Mouse (Mus musculus) hindbrain, embryonic 12.5 days (tissue): Measurements from ENCODE around the gene Tmem28. TPM values are rescaled to one million over a fixed set of nuclear protein-coding genes. Genes with fewer than 3 reads are reported as not detected.
A peak's percentile ranks its signal among the peaks of the same experiment; 100 is the strongest.

ENCODE experiments used
- ATAC-seq: fragments of 200-750 bp; cut with Nextera tagmentation; 2 replicates; pipeline ENCODE4 v1.8.0; 2017; ENCODE audit warnings: moderate TSS enrichment; ENCODE audit not compliant: low FRiP score
- H3K27ac ChIP-seq: fragments of 300-500 bp; sonication (generic); 2 replicates; pipeline ENCODE4 v1.5.1; 2016; ENCODE audit warnings: mild to moderate bottlenecking
- H3K27me3 ChIP-seq: fragments of 300-500 bp; sonication (generic); 2 replicates; pipeline ENCODE4 v1.6.1; 2016; ENCODE audit warnings: mild to moderate bottlenecking
- H3K36me3 ChIP-seq: fragments of 300-500 bp; sonication (generic); 2 replicates; pipeline ENCODE4 v1.6.1; 2016; ENCODE audit warnings: mild to moderate bottlenecking
- H3K4me1 ChIP-seq: fragments of 300-500 bp; sonication (generic); 2 replicates; pipeline ENCODE4 v1.6.1; 2016
- H3K4me2 ChIP-seq: fragments of 300-500 bp; sonication (generic); replicated peaks from 2 replicates; pipeline ENCODE4 v1.6.1; 2016; ENCODE audit warnings: mild to moderate bottlenecking
- H3K4me3 ChIP-seq: fragments of 300-500 bp; sonication (generic); 2 replicates; pipeline ENCODE4 v1.5.1; 2016; ENCODE audit warnings: mild to moderate bottlenecking
- H3K9ac ChIP-seq: fragments of 300-500 bp; sonication (generic); 2 replicates; pipeline ENCODE4 v1.6.1; 2016; ENCODE audit warnings: mild to moderate bottlenecking, moderate library complexity
- H3K9me3 ChIP-seq: fragments of 300-500 bp; sonication (generic); replicated peaks from 2 replicates; pipeline ENCODE4 v1.6.1; 2016; ENCODE audit warnings: mild to moderate bottlenecking
- WGBS: fragments of 180-500 bp; shearing (Covaris S2); methylation state at CpG from one replicate; pipeline ENCODE4 v1.1.7; 2016; 5-methylcytosine and 5-hydroxymethylcytosine counted together
- polyA plus RNA-seq: library from polyadenylated mRNA; unstranded; fragments of >200 nt; fragmentation: Nextera tagmentation; extraction: Ambion mirVana; gene quantifications from 2 replicates; pipeline ENCODE4 v1.2.1, GENCODE M21; 2016

Tmem28 gene
- 0.65 and 1.0 TPM in 2 replicates for polyA plus RNA-seq

DNA sequence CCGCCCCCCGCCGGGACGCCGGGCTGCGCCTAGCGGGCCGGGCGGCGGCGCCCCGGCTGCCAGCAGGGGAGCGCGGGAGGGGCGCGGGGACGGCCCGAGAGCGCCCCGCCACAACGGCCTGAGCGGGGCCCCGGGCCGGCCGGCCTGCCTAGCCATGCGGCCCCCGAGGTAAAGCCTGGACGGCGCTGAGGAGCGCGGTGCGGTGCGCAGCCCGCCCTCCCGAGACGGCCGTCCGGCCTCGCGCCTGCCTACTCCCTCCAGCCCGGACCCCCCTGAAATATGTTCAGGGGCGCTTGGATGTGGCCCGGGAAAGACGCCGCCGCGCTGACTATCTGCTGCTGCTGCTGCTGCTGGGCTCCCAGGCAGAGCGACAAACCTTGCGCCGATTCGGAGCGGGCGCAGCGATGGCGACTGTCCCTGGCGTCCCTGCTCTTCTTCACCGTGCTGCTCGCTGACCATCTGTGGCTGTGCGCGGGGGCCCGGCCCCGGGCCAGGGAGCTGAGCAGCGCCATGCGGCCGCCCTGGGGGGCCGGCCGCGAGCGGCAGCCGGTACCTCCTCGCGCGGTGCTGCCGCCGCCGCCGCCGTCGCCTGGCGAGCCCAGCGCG is at the start of gene Tmem28:
Gene Tmem28 (plus strand): TSS at position 232 of the 606 bp plus-strand sequence.
- peaks cover 33% of the 10 kb centered on the region for H3K27me3 ChIP-seq
- H3K9me3 ChIP-seq = no peaks in the 10 kb centered on the region
- H3K36me3 ChIP-seq = no peaks in the 10 kb centered on the region
- peak within 1 kb of the TSS; percentile 64 for H3K9ac ChIP-seq
- peak within 1 kb of the TSS; percentile 63 for H3K4me3 ChIP-seq
- H3K4me2 ChIP-seq = peak within 1 kb of the TSS; percentile 59
- H3K4me1 ChIP-seq = peaks cover 3% of the 10 kb centered on the region; the same call in 1 of the 2 replicates
- peak; percentile 38 for ATAC-seq
- peak within 1 kb of the TSS; percentile 76 for H3K27ac ChIP-seq
- WGBS = 17% methylated on average over 24 of the region's 82 CpGs

DNA sequence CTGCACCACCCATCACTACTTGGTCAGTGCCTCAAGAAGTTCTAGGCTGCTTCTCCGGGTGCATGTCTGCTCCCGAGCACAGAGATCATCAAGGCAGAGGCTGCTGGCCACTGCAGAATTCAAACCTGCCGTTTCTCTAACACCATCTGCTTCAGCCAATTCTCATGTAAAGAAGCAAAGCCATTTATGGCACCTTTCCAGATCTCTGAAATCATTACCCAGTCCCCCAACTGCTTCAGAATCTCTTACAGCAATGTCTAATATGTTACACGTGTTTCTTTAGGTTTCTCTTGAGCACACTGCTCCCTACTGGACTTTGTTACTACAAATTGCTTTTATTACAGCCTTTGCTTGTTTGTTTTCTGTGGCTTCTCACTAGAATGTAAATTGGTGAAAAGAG is 40.5 kb upstream of the Tmem28 start:
- Histone ChIP-seq H3K4me1 (no peaks in the 10 kb centered on the region), H3K9ac (no peak overlapping the region), H3K9me3 (no peaks in the 10 kb centered on the region), H3K4me3 (no peak overlapping the region), H3K36me3 (no peaks in the 10 kb centered on the region), H3K27ac (no peak overlapping the region), H3K4me2 (no peak overlapping the region), H3K27me3 (peaks cover 15% of the 10 kb centered on the region; the same call in 1 of the 2 replicates)
- ATAC-seq = no peak
- WGBS = 72% methylated on average over 4 of the region's 4 CpGs

DNA sequence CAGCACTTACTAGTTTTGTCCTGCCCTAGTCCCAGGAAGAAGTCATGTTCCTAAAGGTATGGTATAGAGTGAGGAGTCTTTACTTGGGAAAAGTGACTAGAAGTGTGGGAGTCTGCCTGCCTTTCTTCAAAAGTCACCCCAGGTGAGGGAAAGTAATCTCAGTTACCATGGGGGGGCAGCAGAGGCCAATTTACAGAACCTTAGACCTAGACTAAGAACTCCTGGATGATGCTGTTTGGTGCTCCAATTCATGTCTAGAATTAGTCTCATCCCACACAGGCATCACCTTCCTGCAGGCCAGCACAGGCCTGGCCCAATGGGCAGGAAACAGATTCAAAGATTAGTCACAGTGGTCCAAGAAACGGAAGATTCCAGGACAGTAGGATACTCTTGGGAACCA is 12.4 kb upstream of the Tmem28 start:
- H3K36me3 ChIP-seq = no peaks in the 10 kb centered on the region
- H3K9me3 ChIP-seq = no peaks in the 10 kb centered on the region
- H3K4me1 ChIP-seq = no peaks in the 10 kb centered on the region
- no peak overlapping the region for H3K9ac ChIP-seq
- H3K4me3 ChIP-seq = no peak overlapping the region
- H3K27me3 ChIP-seq = no peaks in the 10 kb centered on the region; the same call in 1 of the 2 replicates
- WGBS = 53% methylated on average over 1 of the region's 1 CpGs
- no peak for ATAC-seq
- H3K27ac ChIP-seq = no peak overlapping the region
- no peak overlapping the region for H3K4me2 ChIP-seq

DNA sequence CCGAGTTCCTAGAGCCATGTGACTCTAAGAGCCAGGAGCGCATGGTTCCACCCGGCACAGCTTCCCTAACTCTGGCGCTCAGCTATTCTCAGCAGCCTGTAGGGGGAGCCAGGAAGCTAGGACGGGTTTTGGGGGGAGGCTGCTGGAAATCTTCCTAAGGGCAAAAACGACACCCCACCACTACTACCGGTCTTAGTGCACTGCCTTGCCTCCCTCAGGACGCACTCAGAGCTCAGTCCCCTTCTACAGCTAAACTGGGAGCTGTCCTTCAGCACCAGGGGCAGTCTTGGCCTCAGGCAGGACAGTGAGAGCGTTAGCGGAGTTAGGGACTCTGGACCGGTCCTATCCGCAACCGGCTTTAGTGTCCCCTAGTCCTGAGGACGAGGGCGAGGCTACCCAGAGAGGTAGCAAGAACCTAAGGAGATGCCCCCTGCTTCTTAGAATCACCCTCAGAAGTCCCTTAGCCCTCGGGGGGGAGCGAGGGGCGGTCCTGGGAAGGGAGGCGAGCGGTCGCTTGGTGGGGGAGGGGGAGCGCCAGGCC is 1.4 kb upstream of the Tmem28 start:
- H3K4me2 ChIP-seq = peak overlapping the region; percentile 59
- H3K36me3 ChIP-seq = no peaks in the 10 kb centered on the region
- peaks cover 31% of the 10 kb centered on the region for H3K27me3 ChIP-seq
- peaks cover 3% of the 10 kb centered on the region; the same call in 1 of the 2 replicates for H3K4me1 ChIP-seq
- 0 out of 2 replicates have a peak overlapping the region, but pooled peaks have one; percentile 18 for H3K9ac ChIP-seq
- ATAC-seq = peak; percentile 79
- H3K4me3 ChIP-seq = peak overlapping the region; percentile 63
- WGBS = 26% methylated on average over 22 of the region's 22 CpGs
- H3K27ac ChIP-seq = peak overlapping the region; percentile 76
- H3K9me3 ChIP-seq = no peaks in the 10 kb centered on the region

DNA sequence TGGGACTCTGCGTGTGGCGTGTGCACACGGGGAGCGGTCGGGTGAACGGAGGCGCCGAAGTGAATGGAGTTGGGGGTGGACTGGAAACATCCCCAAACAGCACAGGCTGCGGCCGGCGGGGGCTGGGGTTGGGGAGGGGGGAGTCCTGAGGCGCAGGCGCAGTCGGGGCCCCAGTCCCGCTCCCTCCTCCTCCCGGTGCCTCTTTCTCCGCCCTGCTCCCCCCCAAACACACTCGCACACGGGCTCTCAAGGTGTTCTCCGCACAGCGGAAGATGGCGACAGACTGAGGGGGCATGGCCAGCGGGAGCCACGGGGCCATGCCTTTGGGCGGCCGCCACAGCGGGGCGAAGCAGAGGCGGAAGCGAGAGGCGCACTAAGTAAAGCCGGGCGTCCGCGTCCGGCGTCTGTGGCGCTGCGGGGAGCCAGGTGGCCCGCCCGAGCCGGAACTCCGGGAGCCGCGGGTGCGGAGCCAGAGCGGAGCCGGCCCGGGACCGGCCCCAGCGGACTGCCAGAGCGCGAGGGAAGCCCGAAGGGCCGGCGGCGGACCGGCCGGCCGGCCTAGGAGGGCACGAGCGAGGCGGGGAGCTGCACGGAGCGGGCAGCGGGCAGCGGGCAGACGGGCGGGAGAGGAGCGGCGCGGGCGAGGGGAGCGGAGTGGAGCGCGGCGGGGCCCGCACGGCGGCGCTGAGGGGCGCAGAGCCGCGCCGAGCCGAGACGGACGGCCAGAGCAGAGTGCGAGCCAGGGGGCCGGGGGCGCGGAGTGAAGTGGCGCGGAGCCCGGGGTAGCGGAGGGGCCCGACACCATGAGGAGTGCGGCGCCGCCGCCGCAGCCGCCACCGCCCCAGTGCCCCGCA is 658 bp upstream of the Tmem28 start:
- WGBS = 22% methylated on average over 62 of the region's 105 CpGs
- H3K36me3 ChIP-seq = no peaks in the 10 kb centered on the region
- peak overlapping the region; percentile 59 for H3K4me2 ChIP-seq
- no peaks in the 10 kb centered on the region for H3K9me3 ChIP-seq
- H3K27me3 ChIP-seq = peaks cover 31% of the 10 kb centered on the region
- peak; percentile 86 for ATAC-seq
- H3K27ac ChIP-seq = peak overlapping the region; percentile 76
- H3K9ac ChIP-seq = peak overlapping the region; percentile 64
- H3K4me3 ChIP-seq = peak overlapping the region; percentile 63
- peaks cover 3% of the 10 kb centered on the region; the same call in 1 of the 2 replicates for H3K4me1 ChIP-seq

DNA sequence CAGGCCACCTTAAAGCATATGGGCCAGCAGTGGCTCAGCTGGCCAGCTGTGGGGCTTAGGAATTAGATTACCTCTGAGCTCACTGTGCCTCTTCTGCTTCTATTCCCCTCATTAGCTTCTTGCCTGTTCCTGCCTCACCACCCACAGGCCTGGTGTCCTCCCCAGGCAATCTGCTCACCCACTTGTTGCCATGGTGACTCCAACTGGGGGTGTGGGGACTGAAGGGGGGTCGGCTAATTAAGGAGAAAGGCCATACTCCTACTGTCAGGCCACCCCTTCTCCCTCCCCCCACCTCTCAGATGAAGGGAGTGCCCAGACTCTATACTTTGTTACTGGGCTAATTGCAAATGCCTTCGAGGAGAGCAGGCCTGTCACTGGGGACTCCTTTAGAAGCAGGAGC is 21.3 kb downstream of the Tmem28 start:
- Histone ChIP-seq H3K4me2 (no peak overlapping the region), H3K9ac (no peak overlapping the region), H3K9me3 (no peaks in the 10 kb centered on the region), H3K27ac (no peak overlapping the region), H3K36me3 (no peaks in the 10 kb centered on the region), H3K27me3 (peaks cover 21% of the 10 kb centered on the region), H3K4me3 (no peak overlapping the region), H3K4me1 (peaks cover 3% of the 10 kb centered on the region; the same call in 1 of the 2 replicates)
- peak; percentile 35; the same call in 1 of the 2 replicates for ATAC-seq
- WGBS = 16% methylated on average over 2 of the region's 2 CpGs

DNA sequence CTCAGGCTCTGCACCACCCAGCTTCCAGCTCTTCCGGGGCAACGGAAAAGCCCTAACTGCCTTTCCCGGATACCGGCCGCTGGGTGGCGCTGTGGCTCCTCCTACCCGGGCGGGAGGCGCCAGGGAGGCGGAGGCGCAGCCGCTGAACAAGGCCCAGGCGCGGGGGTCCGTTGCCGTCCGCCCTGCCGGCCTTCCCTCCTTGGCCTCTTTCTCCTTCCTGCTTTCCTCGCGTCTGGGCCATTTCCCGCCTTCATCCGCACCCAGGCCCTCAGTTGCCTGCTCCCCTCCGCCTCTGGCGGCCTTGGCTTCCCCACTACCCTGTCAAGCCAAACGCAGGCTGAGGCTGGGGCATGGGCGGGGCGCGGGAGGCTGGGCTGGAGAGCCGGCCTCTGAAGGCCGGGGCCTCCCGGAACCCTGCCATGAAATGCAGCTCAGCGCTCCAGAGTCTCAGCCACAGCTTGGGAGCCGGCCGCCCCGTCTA is 32.5 kb downstream of the Tmem28 start:
- peak; percentile 89 for ATAC-seq
- Histone ChIP-seq H3K36me3 (no peaks in the 10 kb centered on the region), H3K9ac (peak overlapping the region; percentile 47; the same call in 1 of the 2 replicates), H3K4me3 (peak overlapping the region; percentile 30), H3K9me3 (no peaks in the 10 kb centered on the region), H3K27ac (no peak overlapping the region; the same call in 1 of the 2 replicates), H3K27me3 (peaks cover 34% of the 10 kb centered on the region), H3K4me1 (no peaks in the 10 kb centered on the region), H3K4me2 (peak overlapping the region; percentile 48)
- WGBS = 13% methylated on average over 29 of the region's 35 CpGs

DNA sequence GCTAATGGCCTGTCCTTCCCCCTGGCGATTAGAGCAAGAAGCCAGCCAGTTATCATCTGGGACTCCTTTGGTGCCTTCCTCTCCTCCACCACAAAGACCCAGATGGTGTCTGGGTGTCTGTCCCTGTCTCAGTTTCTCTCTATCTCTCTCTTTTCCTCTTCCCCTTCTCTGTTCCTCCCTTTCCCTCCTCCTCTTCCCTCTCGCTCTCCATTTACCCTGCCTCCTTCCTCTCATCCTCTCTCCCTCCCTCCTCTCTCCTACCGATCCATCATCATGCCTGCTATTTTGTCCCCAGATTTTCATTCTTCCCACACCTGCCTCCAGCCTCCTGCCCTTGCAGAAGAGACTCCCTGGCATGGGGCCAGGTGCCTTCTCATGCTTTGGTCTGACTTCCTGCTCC is 33.0 kb downstream of the Tmem28 start:
- no peaks in the 10 kb centered on the region for H3K4me1 ChIP-seq
- WGBS = 53% methylated on average over 3 of the region's 3 CpGs
- peak overlapping the region; percentile 48; the same call in 1 of the 2 replicates for H3K4me2 ChIP-seq
- no peaks in the 10 kb centered on the region for H3K36me3 ChIP-seq
- peaks cover 32% of the 10 kb centered on the region for H3K27me3 ChIP-seq
- no peaks in the 10 kb centered on the region for H3K9me3 ChIP-seq
- H3K9ac ChIP-seq = no peak overlapping the region
- ATAC-seq = peak; percentile 51
- H3K4me3 ChIP-seq = no peak overlapping the region
- no peak overlapping the region for H3K27ac ChIP-seq

DNA sequence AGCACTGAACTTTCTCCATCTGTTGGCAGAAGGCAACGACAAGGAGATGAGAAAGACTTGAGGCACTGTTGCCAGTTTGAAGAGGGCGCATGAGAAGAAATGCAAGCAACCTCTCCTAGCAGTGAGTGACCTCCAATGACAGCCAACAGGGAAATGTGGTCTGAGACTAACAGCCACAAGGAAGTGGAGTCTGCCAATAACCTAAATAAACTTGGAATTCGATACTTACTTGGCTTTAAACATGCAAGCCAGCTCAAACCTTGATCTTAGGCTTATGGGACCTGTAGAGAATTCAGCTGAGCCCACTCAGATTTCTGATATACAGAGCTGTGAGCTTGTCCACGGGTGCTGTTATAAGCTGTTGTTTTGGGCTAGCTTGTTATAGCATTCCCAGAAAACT is 51.4 kb downstream of the Tmem28 start:
- WGBS = 83% methylated on average over 4 of the region's 4 CpGs
- H3K27me3 ChIP-seq = peaks cover 18% of the 10 kb centered on the region
- no peak overlapping the region for H3K27ac ChIP-seq
- no peaks in the 10 kb centered on the region for H3K9me3 ChIP-seq
- H3K36me3 ChIP-seq = no peaks in the 10 kb centered on the region
- H3K4me1 ChIP-seq = no peaks in the 10 kb centered on the region
- ATAC-seq = no peak
- H3K4me2 ChIP-seq = no peak overlapping the region
- no peak overlapping the region for H3K9ac ChIP-seq
- no peak overlapping the region for H3K4me3 ChIP-seq

DNA sequence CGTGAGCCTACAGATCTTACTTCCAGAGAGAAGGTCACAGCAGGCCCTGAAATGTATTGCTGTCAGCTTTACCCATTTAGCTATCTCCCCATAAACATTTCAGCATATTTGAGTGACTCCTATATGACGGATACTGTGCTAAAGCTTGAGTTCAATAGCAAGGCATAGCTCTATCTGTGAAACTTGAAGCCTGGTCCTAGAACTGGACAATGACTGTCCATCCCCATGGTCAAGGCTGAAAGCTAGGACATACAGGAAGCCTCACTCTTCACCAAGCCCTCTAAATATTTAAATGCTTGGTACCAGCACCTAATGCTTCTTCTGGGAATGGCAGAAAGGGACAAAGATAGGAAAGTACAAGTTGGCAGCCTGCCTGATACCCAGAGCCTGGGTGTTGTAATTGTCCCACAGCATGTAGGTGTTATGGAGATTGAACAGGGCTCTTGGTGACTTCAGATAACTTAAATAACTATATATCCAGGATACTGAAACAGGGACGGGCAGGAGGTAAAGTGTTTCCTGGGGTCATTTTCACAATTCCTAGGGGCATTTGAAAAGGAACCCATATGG is 51.9 kb downstream of the Tmem28 start:
- Histone ChIP-seq H3K4me3 (no peak overlapping the region), H3K27ac (no peak overlapping the region), H3K36me3 (no peaks in the 10 kb centered on the region), H3K4me1 (no peaks in the 10 kb centered on the region), H3K27me3 (peaks cover 13% of the 10 kb centered on the region; the same call in 1 of the 2 replicates), H3K9me3 (no peaks in the 10 kb centered on the region), H3K9ac (no peak overlapping the region), H3K4me2 (no peak overlapping the region)
- ATAC-seq = no peak
- 81% methylated on average over 3 of the region's 3 CpGs for WGBS

DNA sequence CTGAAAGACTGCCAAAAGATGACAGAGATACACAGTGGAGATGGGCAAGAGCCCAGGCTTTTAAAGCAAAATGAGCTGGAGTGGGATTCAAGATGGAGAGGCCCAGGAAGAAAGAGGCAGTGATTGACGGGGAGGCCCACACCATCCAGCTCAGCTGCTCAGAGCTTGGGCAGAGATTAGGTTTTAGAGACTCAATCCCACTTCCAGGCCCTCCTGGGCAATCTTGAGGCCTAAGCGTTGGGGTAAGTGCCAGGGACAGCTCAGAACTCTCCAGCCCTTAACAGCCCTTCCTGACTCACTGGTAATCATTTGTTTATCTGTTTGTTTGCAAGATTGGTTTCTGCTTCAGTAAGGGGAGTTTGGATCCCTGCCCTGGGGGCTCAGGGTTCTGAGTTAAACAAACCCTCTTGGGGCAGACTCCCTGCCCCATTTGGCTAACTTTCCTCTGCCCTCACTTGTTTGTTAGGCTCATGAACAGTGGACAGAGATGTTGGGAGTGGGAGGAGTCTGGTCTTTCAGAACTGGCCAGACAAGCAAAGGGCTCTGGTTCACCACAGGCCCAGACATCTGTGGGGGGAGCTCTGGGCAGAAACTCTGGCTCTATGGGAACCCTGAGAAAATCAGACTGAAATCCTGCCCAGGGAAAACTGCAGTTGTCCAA is 52.6 kb downstream of the Tmem28 start:
- no peaks in the 10 kb centered on the region for H3K4me1 ChIP-seq
- H3K9me3 ChIP-seq = no peaks in the 10 kb centered on the region
- peaks cover 10% of the 10 kb centered on the region; the same call in 1 of the 2 replicates for H3K27me3 ChIP-seq
- no peak overlapping the region for H3K27ac ChIP-seq
- no peak overlapping the region for H3K4me3 ChIP-seq
- 63% methylated on average over 2 of the region's 2 CpGs for WGBS
- H3K36me3 ChIP-seq = no peaks in the 10 kb centered on the region
- no peak for ATAC-seq
- no peak overlapping the region for H3K4me2 ChIP-seq
- H3K9ac ChIP-seq = no peak overlapping the region
